Mouse (Mus musculus) forebrain, embryonic 11.5 days (tissue): Measurements from ENCODE around the gene Ccm2l. TPM values are rescaled to one million over a fixed set of nuclear protein-coding genes. Genes with fewer than 3 reads are reported as not detected.

Experiments
- ATAC-seq: fragments of 200-750 bp; cut with Nextera tagmentation; replicated peaks from 2 replicates; pipeline ENCODE4 v1.8.0; 2017; ENCODE audit warnings: moderate TSS enrichment; ENCODE audit not compliant: low FRiP score
- DNase-seq: peaks from one replicate; pipeline ENCODE4 v3.0.0-alpha.2; 2017; ENCODE audit warnings: low spot score
- H3K27ac ChIP-seq: fragments of 300-500 bp; sonication (generic); 2 replicates; pipeline ENCODE4 v1.5.1; 2014; ENCODE audit warnings: low read depth, low read length
- H3K27me3 ChIP-seq: fragments of 300-500 bp; sonication (generic); 2 replicates; pipeline ENCODE4 v1.6.1; 2014; ENCODE audit warnings: mild to moderate bottlenecking, low read length, mixed read lengths; ENCODE audit not compliant: control insufficient read depth, insufficient read depth
- H3K36me3 ChIP-seq: fragments of 300-500 bp; sonication (generic); 2 replicates; pipeline ENCODE4 v1.6.1; 2014; ENCODE audit warnings: mild to moderate bottlenecking, low read length, moderate library complexity, mixed read lengths; ENCODE audit not compliant: control insufficient read depth, insufficient read depth
- H3K4me1 ChIP-seq: fragments of 300-500 bp; sonication (generic); replicated peaks from 2 replicates; pipeline ENCODE4 v1.6.1; 2014; ENCODE audit warnings: low read length, mixed read lengths; ENCODE audit not compliant: control insufficient read depth, insufficient read depth
- H3K4me2 ChIP-seq: fragments of 300-500 bp; sonication (generic); 2 replicates; pipeline ENCODE4 v1.6.1; 2014; ENCODE audit warnings: low read depth, mild to moderate bottlenecking, low read length, moderate library complexity, mixed read lengths; ENCODE audit not compliant: severe bottlenecking
- H3K4me3 ChIP-seq: fragments of 300-500 bp; sonication (generic); 2 replicates; pipeline ENCODE4 v1.5.1; 2014; ENCODE audit warnings: low read depth, low read length
- H3K9ac ChIP-seq: fragments of 300-500 bp; sonication (generic); 2 replicates; pipeline ENCODE4 v1.6.1; 2014; ENCODE audit warnings: low read length
- H3K9me3 ChIP-seq: fragments of 300-500 bp; sonication (generic); 2 replicates; pipeline ENCODE4 v1.6.1; 2016; ENCODE audit warnings: low read length, mixed read lengths; ENCODE audit not compliant: control insufficient read depth
- WGBS: fragments of 180-500 bp; shearing (Covaris S2); extraction: QIAGEN DNeasy Blood & Tissue Kit; methylation state at CpG from one replicate; pipeline ENCODE4 v1.1.7; 2014; 5-methylcytosine and 5-hydroxymethylcytosine counted together
- polyA plus RNA-seq: library from polyadenylated mRNA; unstranded; fragments of >200 nt; fragmentation: Nextera tagmentation; extraction: Ambion mirVana; gene quantifications from 2 replicates; pipeline ENCODE4 v1.2.1, GENCODE M21; 2014

Ccm2l gene
- polyA plus RNA-seq, 1 experiment from 2014 or later: 1.3 TPM

- Histone ChIP-seq H3K27me3 (peaks cover 34% of the 10 kb centered on the region), H3K4me3 (peak within 1 kb of the TSS; percentile 52), H3K36me3 (no peaks in the 10 kb centered on the region), H3K27ac (no peak within 1 kb of the TSS), H3K9me3 (no peaks in the 10 kb centered on the region), H3K4me1 (0 out of 2 replicates have a peak, but pooled peaks cover 5% of the 10 kb centered on the region), H3K4me2 (peak within 1 kb of the TSS; percentile 77), H3K9ac (peak within 1 kb of the TSS; percentile 41)
- ATAC-seq (peak; percentile 69), DNase-seq (no peak)
- WGBS: under 1% methylated on average over 37 of the region's 54 CpGs
These were observed 34.4 kb upstream of the Ccm2l start, which contains the start of gene Xkr7 for GRCm38 (mm10) chr2:153031126-153032082. TSS of gene Xkr7 (plus strand) at chr2:153031852.

- Histone ChIP-seq H3K27ac (no peak overlapping the region), H3K4me1 (0 out of 2 replicates have a peak, but pooled peaks cover 5% of the 10 kb centered on the region), H3K4me3 (peak overlapping the region; percentile 52), H3K27me3 (peaks cover 34% of the 10 kb centered on the region), H3K4me2 (peak overlapping the region; percentile 77), H3K9me3 (no peaks in the 10 kb centered on the region), H3K36me3 (no peaks in the 10 kb centered on the region), H3K9ac (peak overlapping the region; percentile 41)
- ATAC-seq: peak; percentile 65
- 1% methylated on average over 53 of the region's 58 CpGs for WGBS
- peak; percentile 95 for DNase-seq
These were observed 33.5 kb upstream of the Ccm2l start for GRCm38 (mm10) chr2:153032083-153032842.

- Histone ChIP-seq H3K27me3 (peaks cover 34% of the 10 kb centered on the region), H3K27ac (no peak overlapping the region)
These were observed 32.8 kb upstream of the Ccm2l start for GRCm38 (mm10) chr2:153032973-153033372.

GRCm38 (mm10) chr2:153033545-153034230 is 32.1 kb upstream of the Ccm2l start:
- no peak overlapping the region; the same call in 1 of the 2 replicates for H3K4me3 ChIP-seq
- 64% methylated on average over 5 of the region's 5 CpGs for WGBS
- H3K9me3 ChIP-seq: no peaks in the 10 kb centered on the region
- no peaks in the 10 kb centered on the region for H3K36me3 ChIP-seq
- H3K9ac ChIP-seq: no peak overlapping the region
- DNase-seq (no peak), ATAC-seq (no peak)
- no peak overlapping the region for H3K4me2 ChIP-seq
- 0 out of 2 replicates have a peak, but pooled peaks cover 5% of the 10 kb centered on the region for H3K4me1 ChIP-seq
- peaks cover 34% of the 10 kb centered on the region for H3K27me3 ChIP-seq
- no peak overlapping the region for H3K27ac ChIP-seq

More at GRCm38 (mm10) chr2:153032973-153033372, 32.8 kb upstream of the Ccm2l start:
- Histone ChIP-seq H3K9ac (no peak overlapping the region), H3K9me3 (no peaks in the 10 kb centered on the region), H3K4me2 (peak overlapping the region; percentile 77; the same call in 1 of the 2 replicates), H3K36me3 (no peaks in the 10 kb centered on the region), H3K4me3 (peak overlapping the region; percentile 2; the same call in 1 of the 2 replicates), H3K4me1 (0 out of 2 replicates have a peak, but pooled peaks cover 5% of the 10 kb centered on the region)
- no peak for DNase-seq
- ATAC-seq: no peak
- WGBS: 8% methylated on average over 4 of the region's 4 CpGs

GRCm38 (mm10) chr2:153036690-153037089 is 29.1 kb upstream of the Ccm2l start:
- WGBS: 12% methylated on average over 2 of the region's 2 CpGs

GRCm38 (mm10) chr2:153043886-153044285 is 21.9 kb upstream of the Ccm2l start:
- H3K27ac ChIP-seq: no peak overlapping the region
- DNase-seq: no peak
- ATAC-seq: no peak
- no peak overlapping the region for H3K9ac ChIP-seq
- WGBS: 67% methylated on average over 3 of the region's 3 CpGs
- H3K36me3 ChIP-seq: no peaks in the 10 kb centered on the region
- no peaks in the 10 kb centered on the region for H3K9me3 ChIP-seq
- H3K4me1 ChIP-seq: no peaks in the 10 kb centered on the region
- no peak overlapping the region for H3K4me2 ChIP-seq
- H3K4me3 ChIP-seq: no peak overlapping the region
- H3K27me3 ChIP-seq: no peaks in the 10 kb centered on the region

More at GRCm38 (mm10) chr2:153036690-153037089, 29.1 kb upstream of the Ccm2l start:
- Histone ChIP-seq H3K9me3 (no peaks in the 10 kb centered on the region), H3K36me3 (no peaks in the 10 kb centered on the region), H3K4me2 (no peak overlapping the region), H3K27me3 (peaks cover 19% of the 10 kb centered on the region), H3K27ac (no peak overlapping the region), H3K4me3 (no peak overlapping the region), H3K4me1 (0 out of 2 replicates have a peak, but pooled peaks cover 3% of the 10 kb centered on the region), H3K9ac (no peak overlapping the region)
- no peak for ATAC-seq
- no peak for DNase-seq

- no peak overlapping the region for H3K4me3 ChIP-seq
- 45% methylated on average over 8 of the region's 8 CpGs for WGBS
- no peak for DNase-seq
- no peaks in the 10 kb centered on the region for H3K4me1 ChIP-seq
- H3K4me2 ChIP-seq: no peak overlapping the region
- H3K27me3 ChIP-seq: no peaks in the 10 kb centered on the region
- no peaks in the 10 kb centered on the region for H3K9me3 ChIP-seq
- ATAC-seq: no peak
- H3K9ac ChIP-seq: no peak overlapping the region
- H3K27ac ChIP-seq: peak overlapping the region; percentile 46; the same call in 1 of the 2 replicates
- no peaks in the 10 kb centered on the region for H3K36me3 ChIP-seq
These were observed 19.9 kb upstream of the Ccm2l start for GRCm38 (mm10) chr2:153045884-153046299.
